Mouse (Mus musculus) testis, postnatal 10 days (tissue): ENCODE measurements around the gene Apex2.

Experiments used
- DNase-seq: peaks from one replicate; pipeline ENCODE4 v3.0.0; 2021; ENCODE audit warnings: low spot score

Gene Apex2

GRCm38 (mm10) chrX:150589696-150590095 lies at the start of gene Apex2:
TSS of gene Apex2 (minus strand) at chrX:150589868.
- no peak for DNase-seq

GRCm38 (mm10) chrX:150636421-150636820 lies 46.8 kb upstream of the Apex2 start:
- DNase-seq, result no peak

- no peak for DNase-seq
Observed at GRCm38 (mm10) chrX:150598882-150599281, 9.2 kb upstream of the Apex2 start.

- DNase-seq, result no peak
Observed at GRCm38 (mm10) chrX:150595016-150595760, 5.5 kb upstream of the Apex2 start.

GRCm38 (mm10) chrX:150594176-150594575 lies 4.5 kb upstream of the Apex2 start:
- DNase-seq, result no peak

- no peak for DNase-seq
Observed at GRCm38 (mm10) chrX:150593266-150594035, 3.8 kb upstream of the Apex2 start.

GRCm38 (mm10) chrX:150588023-150588764 lies 1.5 kb downstream of the Apex2 start, which contains the start of gene Pfkfb1:
TSS of gene Pfkfb1 (plus strand) at chrX:150588229.
- DNase-seq, result peak; percentile 78

GRCm38 (mm10) chrX:150585116-150585515 lies 4.6 kb downstream of the Apex2 start:
- no peak for DNase-seq

GRCm38 (mm10) chrX:150581921-150582320 lies 7.7 kb downstream of the Apex2 start:
- no peak for DNase-seq

GRCm38 (mm10) chrX:150564644-150565357 lies 24.9 kb downstream of the Apex2 start:
- DNase-seq, result no peak

GRCm38 (mm10) chrX:150554032-150554431 lies 35.6 kb downstream of the Apex2 start:
- DNase-seq, result no peak

- no peak for DNase-seq
Observed at GRCm38 (mm10) chrX:150551986-150552385, 37.7 kb downstream of the Apex2 start.

- no peak for DNase-seq
Observed at GRCm38 (mm10) chrX:150549639-150550038, 40.0 kb downstream of the Apex2 start.

GRCm38 (mm10) chrX:150547239-150547638 lies 42.4 kb downstream of the Apex2 start, which contains the start of gene Alas2:
TSS of gene Alas2 (plus strand) at chrX:150547375.
- no peak for DNase-seq

GRCm38 (mm10) chrX:150541684-150542083 lies 48.0 kb downstream of the Apex2 start:
- DNase-seq, result no peak

- DNase-seq, result no peak
Observed at GRCm38 (mm10) chrX:150540111-150540510, 49.6 kb downstream of the Apex2 start.

GRCm38 (mm10) chrX:150516477-150516876 lies 73.2 kb downstream of the Apex2 start:
- no peak for DNase-seq

GRCm38 (mm10) chrX:150516015-150516414 lies 73.7 kb downstream of the Apex2 start:
- DNase-seq, result no peak

GRCm38 (mm10) chrX:150514127-150514526 lies 75.5 kb downstream of the Apex2 start:
- no peak for DNase-seq

GRCm38 (mm10) chrX:150511274-150511673 lies 78.4 kb downstream of the Apex2 start:
- DNase-seq, result no peak

- DNase-seq, result no peak
Observed at GRCm38 (mm10) chrX:150510631-150511030, 79.0 kb downstream of the Apex2 start.

- DNase-seq, result no peak
Observed at GRCm38 (mm10) chrX:150508696-150509095, 81.0 kb downstream of the Apex2 start.
